In the genomic region with DNA sequence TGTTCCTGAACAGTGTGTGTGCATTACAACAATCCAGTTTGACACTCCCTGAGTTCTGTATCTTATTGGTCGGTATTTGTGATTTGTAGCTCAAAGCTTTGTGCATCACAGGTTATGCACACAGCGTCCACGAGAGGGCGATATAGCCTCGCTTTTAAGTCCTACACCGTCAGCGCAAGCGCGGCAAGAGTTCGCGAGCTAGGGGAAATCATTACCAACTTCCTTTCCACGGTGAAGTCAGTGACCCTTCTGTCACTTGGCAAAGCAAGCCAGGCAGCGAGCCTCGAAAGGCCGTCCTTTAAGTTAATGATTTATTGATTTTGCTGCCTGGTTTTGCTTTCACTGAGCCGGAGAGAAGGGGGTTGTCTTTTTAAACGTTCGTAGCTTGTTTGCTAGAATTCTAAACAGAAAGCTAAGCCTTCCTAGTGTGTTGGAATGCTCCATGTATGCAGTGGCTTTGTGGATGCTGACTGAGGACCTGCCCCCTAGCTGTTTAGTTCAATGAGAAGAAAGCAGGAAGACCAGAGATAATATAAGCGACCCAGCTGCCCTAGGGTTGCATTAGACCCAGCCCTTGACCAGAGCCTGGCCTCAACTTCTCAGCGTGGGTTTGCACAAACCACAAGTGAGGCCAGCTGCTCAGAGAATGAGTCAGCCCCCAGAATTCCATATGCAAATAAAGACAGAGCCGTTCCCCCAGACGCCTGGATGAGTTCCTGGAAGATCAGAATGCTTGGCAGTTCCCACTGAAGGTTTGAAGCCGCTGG, we compare ENCODE assay signal across 8 mouse cellular contexts.
DNase-seq lines count a peak whose midpoint lies in the region; ATAC-seq lines count a peak whose summit lies in the region.

No protein-coding gene starts in this region.

- WGBS in heart, embryonic 14.5 days: 5% methylated on average over 23 of the region's 23 CpGs
- 6% methylated on average over 23 of the region's 23 CpGs for WGBS in liver, embryonic 13.5 days (ENCODE audit: insufficient replicate concordance)
- WGBS in stomach, embryonic 16.5 days: 1% methylated on average over 23 of the region's 23 CpGs

- peak overlapping the region; percentile 89 to 90 for H3K27ac ChIP-seq in heart, embryonic 14.5 days (replicated peaks in 1 of 2; ENCODE audit: control insufficient read depth in 1 of 2, insufficient read depth in 1 of 2, low read depth in 2 of 2, low read length in 2 of 2)
- peak overlapping the region; percentile 11; the same call in 1 of the 2 replicates for H3K27ac ChIP-seq in liver, embryonic 13.5 days
- peak overlapping the region; percentile 95 for H3K27ac ChIP-seq in stomach, embryonic 16.5 days (ENCODE audit: low read length)

- no peaks in the 10 kb centered on the region for H3K27me3 ChIP-seq in heart, embryonic 14.5 days (ENCODE audit: control insufficient read depth, insufficient read depth, low read length)
- H3K27me3 ChIP-seq in liver, embryonic 13.5 days: no peaks in the 10 kb centered on the region
- H3K27me3 ChIP-seq in stomach, embryonic 16.5 days (ENCODE audit: control insufficient read depth, insufficient read depth, low read length): no peaks in the 10 kb centered on the region

- peak; percentile 88 for DNase-seq in CD4-positive helper T cell, adult 2 months (ENCODE audit: low read depth, low spot score)
- peak; percentile 75 for DNase-seq in brain, embryonic 18.5 days (ENCODE audit: low read depth, low spot score)
- peak; percentile 92 for DNase-seq in fibroblast of lung, adult 2 months (ENCODE audit: low read depth)
- DNase-seq in kidney, postnatal 14 days: peak; percentile 95
- peak; percentile 52 for DNase-seq in liver, embryonic 13.5 days
- DNase-seq in neural tube, embryonic 10.5 days (ENCODE audit: extremely low spot score, low spot score): peak; percentile 87

- H3K36me3 ChIP-seq in heart, embryonic 14.5 days (ENCODE audit: control insufficient read depth, insufficient read depth, low read length): no peaks in the 10 kb centered on the region
- H3K36me3 ChIP-seq in liver, embryonic 13.5 days: no peaks in the 10 kb centered on the region
- no peaks in the 10 kb centered on the region for H3K36me3 ChIP-seq in stomach, embryonic 16.5 days (ENCODE audit: control insufficient read depth, insufficient read depth, low read length)

- ATAC-seq in heart, embryonic 14.5 days (ENCODE audit: insufficient number of reproducible peaks, insufficient read depth, low FRiP score, low read depth): peak; percentile 70; the same call in 1 of the 2 replicates
- ATAC-seq in liver, embryonic 13.5 days (ENCODE audit: low read depth): peak; percentile 76
- peak; percentile 89 for ATAC-seq in stomach, embryonic 16.5 days (ENCODE audit: insufficient read depth, low FRiP score)

- H3K4me1 ChIP-seq in heart, embryonic 14.5 days (ENCODE audit: control insufficient read depth in 2 of 2, insufficient read depth in 2 of 2, low read length in 2 of 2): peaks cover 6 to 10% of the 10 kb centered on the region in 2 experiments
- peaks cover 13% of the 10 kb centered on the region for H3K4me1 ChIP-seq in liver, embryonic 13.5 days (replicated peaks)
- peaks cover 13% of the 10 kb centered on the region for H3K4me1 ChIP-seq in stomach, embryonic 16.5 days (ENCODE audit: control insufficient read depth, insufficient read depth, low read length)

- peaks cover 4% of the 10 kb centered on the region; the same call in 1 of the 2 replicates for H3K9me3 ChIP-seq in heart, embryonic 14.5 days (ENCODE audit: control insufficient read depth, low read length)
- H3K9me3 ChIP-seq in liver, embryonic 13.5 days (replicated peaks): 0 out of 2 replicates have a peak, but pooled peaks cover 4% of the 10 kb centered on the region
- H3K9me3 ChIP-seq in stomach, embryonic 16.5 days (replicated peaks; ENCODE audit: control insufficient read depth, low read length): no peaks in the 10 kb centered on the region

- peak overlapping the region; percentile 35 to 38 for H3K4me3 ChIP-seq in heart, embryonic 14.5 days (ENCODE audit: control insufficient read depth in 1 of 2, insufficient read depth in 1 of 2, low read depth in 1 of 2, low read length in 2 of 2)
- H3K4me3 ChIP-seq in liver, embryonic 13.5 days (replicated peaks): peak overlapping the region; percentile 39
- peak overlapping the region; percentile 43 for H3K4me3 ChIP-seq in stomach, embryonic 16.5 days (replicated peaks; ENCODE audit: low read length)

- H3K4me2 ChIP-seq in heart, embryonic 14.5 days (ENCODE audit: low read length): peak overlapping the region; percentile 65
- H3K4me2 ChIP-seq in liver, embryonic 13.5 days: peak overlapping the region; percentile 58
- H3K4me2 ChIP-seq in stomach, embryonic 16.5 days (ENCODE audit: low read depth, low read length): peak overlapping the region; percentile 56

- peak overlapping the region; percentile 64 for H3K9ac ChIP-seq in heart, embryonic 14.5 days (ENCODE audit: low read length)
- peak overlapping the region; percentile 5; the same call in 1 of the 2 replicates for H3K9ac ChIP-seq in liver, embryonic 13.5 days
- H3K9ac ChIP-seq in stomach, embryonic 16.5 days (ENCODE audit: low read length): peak overlapping the region; percentile 62

Comparison
In these comparisons a context has a peak if more than half of its experiments do, and no peak if none do; other contexts are left out.
1. Peak in every context shown above with its lines: DNase-seq, ATAC-seq, H3K4me3 ChIP-seq and H3K27ac ChIP-seq.
2. H3K27ac ChIP-seq: peak in every context shown above with its lines; median percentile 95 in stomach, embryonic 16.5 days; 90 in heart, embryonic 14.5 days; 11 in liver, embryonic 13.5 days.
3. H3K9ac ChIP-seq: peak in every context shown above with its lines; median percentile 64 in heart, embryonic 14.5 days; 62 in stomach, embryonic 16.5 days; 5 in liver, embryonic 13.5 days.